Mouse (Mus musculus) heart, adult 2 months (tissue): ENCODE results near the gene Mcoln3.

ENCODE experiments used
- CTCF ChIP-seq: fragments of 200-600 bp; IDR thresholded peaks from 2 replicates; pipeline ENCODE4 v1.8.1; 2022; ENCODE audit warnings: antibody characterized with exemption, mild to moderate bottlenecking, moderate library complexity
- EP300 ChIP-seq: fragments of 200-500 bp; IDR thresholded peaks from 2 replicates; pipeline ENCODE4 v1.6.1; 2011; ENCODE audit warnings: low read depth, low read length, control low read depth; ENCODE audit not compliant: insufficient read depth
- POLR2A ChIP-seq: fragments of 200-500 bp; IDR thresholded peaks from 2 replicates; pipeline ENCODE4 v1.6.1; 2011; ENCODE audit warnings: mild to moderate bottlenecking, low read depth, low read length, control low read depth; ENCODE audit not compliant: insufficient read depth

GRCm38 (mm10) chr3:146108945-146109344 is 8.3 kb upstream of the Mcoln3 start:
- TF ChIP-seq CTCF: no peak
- no peak for TF ChIP-seq EP300
- no peak for TF ChIP-seq POLR2A
